Mouse (Mus musculus) kidney, postnatal 10 days (tissue): ENCODE data around the gene Ss18l2.
A peak's percentile ranks its signal among the peaks of the same experiment; 100 is the strongest.

Source experiments
- DNase-seq: peaks from one replicate; pipeline ENCODE4 v3.0.0; 2021; ENCODE audit warnings: mixed read lengths

Gene Ss18l2

DNA sequence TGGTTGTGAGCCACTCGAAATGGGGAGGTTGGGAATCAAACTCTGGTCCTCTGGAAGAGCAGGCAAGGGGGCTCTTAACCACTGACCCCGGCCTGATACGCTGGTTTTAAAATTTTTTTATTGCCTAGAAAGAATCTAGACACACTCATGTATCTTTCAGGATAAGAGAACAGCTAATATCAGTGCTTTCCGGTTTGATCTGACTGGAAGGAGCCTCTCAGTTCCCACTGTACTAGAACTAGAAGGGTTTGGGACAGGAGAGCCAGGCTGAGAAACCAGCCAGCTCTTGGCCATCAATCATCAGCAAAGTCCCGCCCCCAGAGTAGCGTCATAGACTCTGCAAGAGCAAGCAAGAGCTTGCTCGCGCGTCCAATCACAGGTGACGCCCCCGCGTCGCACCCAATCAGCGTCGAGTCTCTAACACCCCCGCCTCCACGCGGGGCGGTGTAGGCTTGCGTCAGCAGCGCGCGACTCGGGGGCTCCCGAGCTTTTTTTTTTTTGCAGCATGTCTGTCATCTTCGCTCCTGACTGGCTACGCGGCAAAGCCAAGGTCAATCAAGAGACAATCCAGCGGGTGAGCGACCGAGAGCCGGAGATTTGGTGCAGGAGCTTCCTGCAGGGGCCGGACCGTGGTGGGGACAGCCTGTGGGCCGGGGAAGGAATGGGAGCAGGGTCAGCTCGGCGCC is at the start of gene Ss18l2:
Ss18l2 (plus strand) TSS at position 432 of the 686 bp plus-strand sequence.
- DNase-seq: peak; percentile 100

DNA sequence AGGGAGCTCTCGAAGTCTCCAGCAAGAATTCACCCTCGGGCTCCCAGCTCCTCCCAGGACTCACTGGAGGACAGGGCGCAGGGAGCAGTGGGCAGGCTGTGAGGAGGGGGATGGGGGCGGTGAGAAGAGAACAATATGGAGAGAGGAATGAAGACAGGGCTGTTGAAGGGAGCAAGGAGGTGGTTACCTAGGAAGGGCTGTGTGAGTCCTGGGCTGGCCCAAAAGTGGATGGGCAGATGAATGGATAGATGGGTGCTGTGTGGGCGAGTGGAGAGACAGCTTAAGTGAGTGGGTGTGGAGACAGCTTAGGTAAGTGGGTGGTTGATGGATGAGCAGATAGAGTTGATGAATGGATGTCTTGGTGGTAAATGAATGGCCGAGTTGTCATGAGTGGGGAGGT is 46.7 kb upstream of the Ss18l2 start:
- no peak for DNase-seq

- DNase-seq: no peak
These were observed 46.0 kb upstream of the Ss18l2 start for GRCm38 (mm10) chr9:121664104-121664503.

DNA sequence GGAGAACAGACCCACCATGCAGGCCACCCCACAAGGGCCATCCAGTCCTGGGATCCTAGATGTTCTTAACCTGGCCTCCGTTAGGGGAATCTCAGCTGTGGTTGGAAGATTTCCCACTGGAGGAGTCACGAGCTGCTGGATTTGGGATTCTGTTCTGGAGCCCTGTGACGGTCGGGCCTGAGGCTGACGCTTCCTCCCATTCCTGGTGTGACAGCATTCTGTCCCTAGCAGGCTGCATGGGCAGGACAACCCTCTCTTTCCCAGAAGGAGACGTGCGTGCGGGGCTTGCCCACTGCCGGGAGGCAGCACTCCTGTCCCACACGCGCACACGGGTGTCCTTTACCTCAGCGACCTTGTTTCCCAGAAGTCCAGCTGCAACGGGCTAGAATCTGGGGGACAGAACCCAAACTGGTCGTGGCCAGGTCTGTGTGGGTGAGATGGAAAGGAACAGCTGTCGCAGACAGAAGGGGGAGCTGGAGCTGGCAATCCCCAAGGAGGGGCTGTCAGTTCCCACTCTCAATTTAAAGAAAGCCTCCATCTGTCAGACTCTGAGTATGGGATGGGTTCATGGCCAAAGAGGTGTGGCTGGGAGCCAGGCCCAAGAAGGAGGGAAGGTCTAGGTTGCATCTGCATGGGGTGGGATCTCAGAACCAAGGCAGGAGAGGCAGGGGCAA is 43.0 kb upstream of the Ss18l2 start:
- DNase-seq: no peak

DNA sequence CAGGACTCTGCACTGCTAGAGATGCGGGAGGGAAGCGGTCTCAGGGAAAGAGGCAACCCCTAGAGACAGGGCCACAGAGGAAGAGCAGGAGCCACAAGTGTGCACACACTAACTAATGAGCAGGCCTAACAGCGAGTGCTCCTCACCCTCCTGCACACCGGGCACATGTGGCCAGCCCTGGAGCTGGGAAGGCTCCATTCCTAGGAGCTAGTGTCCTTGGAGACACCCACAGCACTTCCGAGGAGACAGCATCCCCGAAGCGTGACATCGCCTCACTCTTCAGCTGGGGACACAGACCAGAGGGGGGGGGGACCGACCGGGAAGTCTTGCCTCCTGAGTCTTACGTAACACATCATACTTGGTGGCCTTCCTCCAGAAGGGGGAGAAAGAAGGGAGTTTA is 42.3 kb upstream of the Ss18l2 start:
- no peak for DNase-seq

DNA sequence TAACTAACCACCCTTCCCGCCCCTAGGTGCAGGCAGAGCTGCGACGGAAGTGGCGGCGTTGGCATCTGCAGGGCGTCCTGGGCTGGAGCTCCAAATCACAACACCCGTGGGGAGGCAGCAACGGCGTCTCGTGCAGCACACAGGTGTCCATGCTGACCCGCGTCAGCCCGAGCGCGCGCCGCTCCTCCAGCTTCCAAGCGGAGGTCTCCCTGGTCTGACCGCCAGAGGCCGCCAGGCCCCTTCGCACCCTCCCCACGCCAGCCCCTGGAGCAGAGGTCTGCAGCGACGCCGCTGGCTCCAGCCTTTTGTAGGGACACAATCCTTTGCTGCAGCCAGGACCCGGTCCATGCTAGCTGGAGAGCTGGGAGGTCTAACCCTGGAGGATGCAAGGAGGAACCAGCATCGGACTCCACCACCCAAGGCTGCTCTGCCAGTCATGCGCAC is 40.8 kb upstream of the Ss18l2 start:
- peak; percentile 86 for DNase-seq

DNA sequence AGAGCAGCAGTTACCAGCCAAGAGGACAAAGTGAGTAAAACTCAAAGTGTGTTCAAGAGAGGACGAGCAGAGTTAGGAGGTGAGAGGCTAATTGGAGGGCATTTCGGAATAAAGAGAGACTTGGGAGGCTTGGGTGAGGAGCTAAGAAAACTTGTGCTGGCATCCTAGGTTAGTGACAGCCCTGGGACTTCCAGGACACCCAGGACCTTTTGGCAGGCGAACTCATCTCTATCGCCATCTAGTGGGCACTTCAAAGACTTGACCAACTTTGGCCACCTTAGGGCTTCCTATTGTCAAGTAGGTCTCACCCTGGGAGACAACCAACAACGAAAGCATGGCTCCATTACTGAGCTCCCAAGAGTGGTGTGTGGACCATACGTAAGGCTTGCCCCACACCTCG is 38.8 kb upstream of the Ss18l2 start:
- DNase-seq: peak; percentile 59

GRCm38 (mm10) chr9:121672311-121672710 is 37.8 kb upstream of the Ss18l2 start:
- peak; percentile 55 for DNase-seq

DNA sequence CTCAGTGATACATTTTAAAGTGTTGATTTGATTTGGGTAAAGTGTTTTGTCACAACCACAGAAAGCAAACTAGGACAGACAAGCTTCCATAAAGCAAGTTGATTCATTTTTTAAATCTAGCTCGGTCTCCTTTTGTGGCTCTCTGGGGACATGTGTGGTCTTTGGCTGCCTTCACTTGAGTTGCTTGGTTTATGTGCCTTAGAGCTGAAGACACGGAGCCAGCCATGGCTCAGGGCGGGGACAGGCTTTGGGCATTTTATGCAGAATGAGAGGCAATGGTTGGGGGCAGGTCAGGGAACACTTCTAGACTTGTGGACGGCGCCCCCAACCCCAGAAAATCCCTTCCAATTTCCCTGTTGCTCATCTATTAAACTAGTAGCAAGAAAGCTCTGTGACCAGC is 36.4 kb upstream of the Ss18l2 start:
- no peak for DNase-seq

DNA sequence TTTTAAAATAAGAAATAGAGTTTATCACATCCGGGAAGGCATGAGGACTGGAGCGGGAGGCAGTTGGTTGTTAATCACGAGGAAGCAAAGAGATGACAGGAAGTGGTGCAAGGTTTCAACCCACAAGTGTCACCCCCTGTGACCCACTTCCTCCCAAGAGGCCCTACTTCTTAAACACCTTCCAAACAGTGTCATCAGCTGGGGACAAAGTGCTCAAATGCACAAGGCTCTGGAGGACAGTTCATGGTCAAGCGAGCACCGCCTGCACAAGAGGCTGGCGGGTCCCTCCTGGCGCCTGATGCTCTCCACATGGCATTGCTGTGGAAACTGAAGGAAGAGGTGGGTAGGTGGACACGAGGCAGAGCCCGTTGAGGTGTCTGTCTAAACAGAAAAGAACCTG is 35.1 kb upstream of the Ss18l2 start:
- peak; percentile 41 for DNase-seq

- DNase-seq: no peak
These were observed 34.6 kb upstream of the Ss18l2 start for GRCm38 (mm10) chr9:121675556-121675955.

DNA sequence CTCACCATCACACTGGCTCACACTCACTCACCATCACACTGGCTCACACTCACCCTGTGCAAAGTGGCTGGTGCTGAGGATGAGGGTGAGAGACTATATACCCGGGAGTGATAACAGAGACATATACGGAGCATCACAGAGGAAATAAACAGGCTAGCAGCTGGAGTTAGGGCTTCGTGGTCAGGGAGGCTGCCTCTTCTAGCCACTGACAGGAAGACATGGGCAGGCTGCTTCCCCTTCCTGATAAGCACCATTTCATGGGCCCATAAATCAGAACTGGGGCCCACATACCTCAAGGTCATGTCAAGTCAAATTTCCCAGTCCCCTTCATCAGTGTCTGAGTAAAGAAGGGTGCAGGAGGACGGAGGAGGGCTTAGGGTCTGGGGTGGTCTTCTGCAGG is 33.1 kb upstream of the Ss18l2 start:
- no peak for DNase-seq

GRCm38 (mm10) chr9:121677476-121677875 is 32.7 kb upstream of the Ss18l2 start:
- no peak for DNase-seq

- DNase-seq: peak; percentile 81
These were observed 30.6 kb upstream of the Ss18l2 start for GRCm38 (mm10) chr9:121679549-121679948.

- no peak for DNase-seq
These were observed 28.9 kb upstream of the Ss18l2 start for GRCm38 (mm10) chr9:121681191-121681590.

DNA sequence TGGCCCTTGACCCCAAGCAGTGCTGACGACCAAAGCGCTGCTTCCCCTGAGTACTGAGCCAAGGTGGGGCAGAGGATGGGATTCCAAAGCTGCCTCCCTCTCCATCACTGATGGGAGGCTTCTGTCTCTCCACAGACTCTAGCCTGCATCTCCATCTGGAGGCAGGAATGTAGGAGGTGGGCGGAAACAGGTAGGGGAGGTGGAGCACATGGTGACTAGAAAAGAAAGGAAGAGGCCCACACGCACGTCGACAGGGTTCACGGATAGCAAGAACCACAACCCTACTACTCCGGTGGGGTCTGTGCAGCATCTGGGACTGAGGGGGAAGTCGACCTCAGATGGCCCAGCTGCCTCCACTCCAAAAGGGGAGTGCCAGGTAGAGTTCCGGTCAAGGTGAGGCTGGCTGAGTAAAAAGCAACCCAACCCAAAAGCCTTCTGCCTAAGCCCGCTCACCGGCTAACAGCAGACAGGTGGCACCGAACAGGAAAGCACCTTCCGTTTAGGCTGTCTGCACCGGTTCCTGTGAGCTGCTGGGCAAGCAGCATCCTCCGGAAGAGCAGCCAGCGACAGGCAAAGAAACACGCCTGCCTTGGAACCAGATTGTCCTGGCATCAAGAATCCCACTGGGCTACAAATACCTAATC is 28.0 kb upstream of the Ss18l2 start:
- DNase-seq: no peak

DNA sequence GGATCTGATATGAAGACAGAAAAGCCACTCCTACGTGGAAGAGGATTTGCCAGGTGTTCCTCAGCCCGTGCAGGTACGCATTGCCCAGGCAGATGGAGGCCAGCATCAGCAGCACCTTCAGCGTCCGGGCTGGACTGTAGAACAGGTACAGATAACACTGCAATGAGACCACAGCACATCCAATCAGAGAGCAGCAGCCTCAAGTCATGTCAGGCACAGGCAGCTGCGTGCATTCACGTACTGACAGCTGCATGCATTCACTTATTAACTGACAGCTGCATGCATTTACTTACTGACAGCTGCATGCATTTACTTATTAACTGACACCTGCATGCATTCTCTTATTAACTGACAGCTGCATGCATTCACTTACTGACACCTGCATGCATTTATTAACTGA is 25.4 kb upstream of the Ss18l2 start:
- DNase-seq: no peak

- DNase-seq: no peak
These were observed 19.9 kb upstream of the Ss18l2 start for GRCm38 (mm10) chr9:121690200-121690651.

DNA sequence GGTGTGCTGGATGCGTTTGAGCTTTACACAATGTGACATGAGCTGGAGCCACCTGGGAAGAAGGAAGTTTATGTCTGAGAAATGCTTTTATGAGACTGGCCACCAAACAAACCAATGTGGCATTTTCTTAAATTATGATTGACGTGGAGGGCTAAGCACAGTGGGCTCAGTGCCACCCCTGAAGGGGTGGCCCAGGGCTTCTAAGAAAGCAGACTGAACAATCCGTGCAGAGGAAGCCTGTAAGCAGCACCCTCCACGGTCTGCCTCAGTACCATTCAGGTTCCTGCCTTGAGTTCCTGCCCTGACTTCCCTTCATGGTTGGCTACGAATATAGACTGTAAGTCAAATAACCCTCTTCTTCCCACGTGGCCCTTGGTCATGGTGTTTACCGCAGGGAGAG is 19.4 kb upstream of the Ss18l2 start:
- DNase-seq: no peak

DNA sequence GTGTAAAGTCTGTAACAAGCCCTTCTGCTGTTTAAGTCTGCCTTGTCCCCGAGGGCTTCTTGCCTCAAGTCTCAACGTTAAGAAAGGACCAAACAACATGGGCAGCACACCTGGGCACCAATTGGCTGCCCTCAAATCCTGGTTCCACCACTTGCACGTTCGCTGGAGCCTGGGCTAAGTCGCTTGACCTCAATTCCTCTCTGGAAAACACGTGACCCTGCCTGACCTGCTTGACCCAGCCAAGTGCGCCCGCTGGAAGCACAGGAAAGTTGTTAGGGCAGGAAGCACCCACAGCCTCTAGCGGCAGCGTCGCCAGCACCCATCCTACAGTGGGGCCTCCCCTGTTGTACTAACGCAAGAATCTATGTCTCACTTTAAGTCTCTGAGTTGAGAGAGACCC is 15.4 kb upstream of the Ss18l2 start:
- no peak for DNase-seq

DNA sequence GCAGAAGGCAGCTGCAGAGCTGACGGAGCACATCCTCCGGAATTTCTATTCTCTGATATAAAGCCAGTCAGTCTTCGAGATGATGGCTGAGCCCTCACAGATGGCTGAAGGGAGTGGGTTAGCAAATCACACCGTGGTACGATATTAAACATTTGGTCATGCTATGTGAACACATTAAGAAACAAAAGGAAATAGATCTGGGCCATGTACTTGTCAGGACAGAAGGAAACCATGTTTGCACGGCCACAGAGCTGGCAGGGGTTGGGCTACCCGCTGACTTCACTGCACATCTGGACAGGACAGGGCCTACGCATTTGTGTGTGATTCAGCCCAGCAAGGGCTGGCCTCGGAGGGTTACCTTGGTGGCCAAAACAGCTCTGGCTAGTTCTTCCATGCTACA is 13.5 kb upstream of the Ss18l2 start:
- DNase-seq: no peak

- DNase-seq: peak; percentile 79
These were observed 12.7 kb upstream of the Ss18l2 start for GRCm38 (mm10) chr9:121697150-121698049.

- no peak for DNase-seq
These were observed 5.9 kb upstream of the Ss18l2 start for GRCm38 (mm10) chr9:121704261-121704645.
